Mouse (Mus musculus) liver, postnatal 0 days (tissue): Measurements from ENCODE around the gene Timm8a2.

Experiments used
- CTCF ChIP-seq: sonication (generic); IDR thresholded peaks from 2 replicates; pipeline ENCODE4 v1.5.1; 2016; ENCODE audit warnings: antibody characterized with exemption, low read depth
- EP300 ChIP-seq: IDR thresholded peaks from 2 replicates; pipeline ENCODE4 v1.6.1; 2016; ENCODE audit warnings: antibody characterized with exemption, low read depth, mild to moderate bottlenecking

DNA sequence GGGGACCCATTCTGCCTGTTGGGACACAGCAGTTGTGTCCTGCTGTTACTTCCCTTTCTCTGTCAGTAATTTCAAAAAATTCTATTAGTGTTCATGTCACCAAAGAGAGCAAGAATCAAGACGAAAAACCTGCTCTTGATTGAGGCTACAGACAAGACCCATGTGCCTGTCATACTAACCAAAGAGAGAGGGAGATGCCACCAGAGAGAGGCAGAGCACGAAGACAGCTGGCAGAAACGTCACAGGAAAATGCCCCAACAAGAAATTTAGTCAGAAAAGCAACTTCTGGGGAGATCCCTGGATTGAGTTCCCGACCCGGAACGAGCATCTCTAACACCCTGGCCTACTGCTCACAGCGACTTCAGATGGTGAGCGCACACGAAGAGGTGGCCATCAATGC, 14.3 kb downstream of the Timm8a2 start:
- TF ChIP-seq CTCF, result no peak
- TF ChIP-seq EP300, result no peak
